Mouse (Mus musculus) limb, embryonic 13.5 days (tissue): ENCODE measurements around the gene Cd24a. TPM values are rescaled to one million over a fixed set of nuclear protein-coding genes. Genes with fewer than 3 reads are reported as not detected.
A peak's percentile ranks its signal among the peaks of the same experiment; 100 is the strongest.

ENCODE experiments used
- ATAC-seq: fragments of 200-750 bp; cut with Nextera tagmentation; 2 replicates; pipeline ENCODE4 v1.8.0; 2017; ENCODE audit warnings: low read depth, moderate number of reproducible peaks, moderate TSS enrichment; ENCODE audit not compliant: low FRiP score
- H3K27ac ChIP-seq: fragments of 300-500 bp; sonication (generic); 2 replicates; pipeline ENCODE4 v1.5.1; 2015; ENCODE audit warnings: inconsistent platforms, mild to moderate bottlenecking, moderate library complexity
- H3K27me3 ChIP-seq: fragments of 300-500 bp; sonication (generic); 2 replicates; pipeline ENCODE4 v1.6.1; 2015; ENCODE audit warnings: mild to moderate bottlenecking, inconsistent platforms
- H3K36me3 ChIP-seq: fragments of 300-500 bp; sonication (generic); 2 replicates; pipeline ENCODE4 v1.6.1; 2015; ENCODE audit warnings: inconsistent platforms, mild to moderate bottlenecking, moderate library complexity
- H3K4me1 ChIP-seq: fragments of 300-500 bp; sonication (generic); 2 replicates; pipeline ENCODE4 v1.6.1; 2015; ENCODE audit warnings: inconsistent platforms
- H3K4me2 ChIP-seq: fragments of 300-500 bp; sonication (generic); replicated peaks from 2 replicates; pipeline ENCODE4 v1.6.1; 2015; ENCODE audit warnings: inconsistent platforms, mild to moderate bottlenecking, moderate library complexity
- H3K4me3 ChIP-seq: fragments of 300-500 bp; sonication (generic); 2 replicates; pipeline ENCODE4 v1.5.1; 2015; ENCODE audit warnings: moderate library complexity, mild to moderate bottlenecking, inconsistent platforms
- H3K9ac ChIP-seq: fragments of 300-500 bp; sonication (generic); 2 replicates; pipeline ENCODE4 v1.6.1; 2015; ENCODE audit warnings: mild to moderate bottlenecking, inconsistent platforms
- H3K9me3 ChIP-seq: fragments of 300-500 bp; sonication (generic); 2 replicates; pipeline ENCODE4 v1.6.1; 2016; ENCODE audit warnings: inconsistent platforms
- WGBS: fragments of 180-500 bp; shearing (Covaris S2); methylation state at CpG from one replicate; pipeline ENCODE4 v1.1.7; 2015; 5-methylcytosine and 5-hydroxymethylcytosine counted together
- polyA plus RNA-seq: library from polyadenylated mRNA; unstranded; fragments of >200 nt; fragmentation: Nextera tagmentation; extraction: Ambion mirVana; gene quantifications from 2 replicates; pipeline ENCODE4 v1.2.1, GENCODE M21; 2015

Cd24a gene
- polyA plus RNA-seq, 1 experiment from 2014 or later = 403 TPM

GRCm38 (mm10) chr10:43609507-43609906 is 31.4 kb downstream of the Cd24a start:
- no peaks in the 10 kb centered on the region for H3K36me3 ChIP-seq
- H3K4me1 ChIP-seq = peaks cover 8% of the 10 kb centered on the region
- no peak for ATAC-seq
- H3K4me2 ChIP-seq = no peak overlapping the region
- H3K27me3 ChIP-seq = no peaks in the 10 kb centered on the region
- 86% methylated on average over 5 of the region's 5 CpGs for WGBS
- no peak overlapping the region for H3K9ac ChIP-seq
- H3K27ac ChIP-seq = no peak overlapping the region
- no peak overlapping the region for H3K4me3 ChIP-seq
- no peaks in the 10 kb centered on the region for H3K9me3 ChIP-seq

- WGBS = 83% methylated on average over 2 of the region's 2 CpGs
- ATAC-seq = no peak
Observed at GRCm38 (mm10) chr10:43609958-43610357, 31.9 kb downstream of the Cd24a start.

GRCm38 (mm10) chr10:43611081-43611480 is 33.0 kb downstream of the Cd24a start:
- ATAC-seq = no peak
- H3K36me3 ChIP-seq = no peaks in the 10 kb centered on the region
- no peak overlapping the region for H3K9ac ChIP-seq
- no peaks in the 10 kb centered on the region for H3K9me3 ChIP-seq
- no peak overlapping the region for H3K27ac ChIP-seq
- no peaks in the 10 kb centered on the region for H3K4me1 ChIP-seq
- H3K27me3 ChIP-seq = no peaks in the 10 kb centered on the region
- no peak overlapping the region for H3K4me3 ChIP-seq
- no peak overlapping the region for H3K4me2 ChIP-seq

More at GRCm38 (mm10) chr10:43609958-43610357, 31.9 kb downstream of the Cd24a start:
- no peak overlapping the region for H3K4me3 ChIP-seq
- no peak overlapping the region for H3K4me2 ChIP-seq
- H3K9me3 ChIP-seq = no peaks in the 10 kb centered on the region
- no peaks in the 10 kb centered on the region for H3K27me3 ChIP-seq
- no peaks in the 10 kb centered on the region for H3K36me3 ChIP-seq
- H3K27ac ChIP-seq = no peak overlapping the region
- peaks cover 4% of the 10 kb centered on the region for H3K4me1 ChIP-seq
- H3K9ac ChIP-seq = no peak overlapping the region

- ATAC-seq = peak; percentile 46; the same call in 1 of the 2 replicates
Observed at GRCm38 (mm10) chr10:43619059-43619531, 41.0 kb downstream of the Cd24a start.

GRCm38 (mm10) chr10:43619939-43620338 is 41.9 kb downstream of the Cd24a start:
- Histone ChIP-seq H3K36me3 (no peaks in the 10 kb centered on the region), H3K4me2 (no peak overlapping the region), H3K4me3 (no peak overlapping the region), H3K27ac (no peak overlapping the region), H3K27me3 (no peaks in the 10 kb centered on the region), H3K9me3 (no peaks in the 10 kb centered on the region), H3K4me1 (peaks cover 62% of the 10 kb centered on the region), H3K9ac (no peak overlapping the region)
- WGBS = 76% methylated on average over 2 of the region's 2 CpGs
- no peak for ATAC-seq

More at GRCm38 (mm10) chr10:43619059-43619531, 41.0 kb downstream of the Cd24a start:
- peak overlapping the region; percentile 31; the same call in 1 of the 2 replicates for H3K9ac ChIP-seq
- H3K4me2 ChIP-seq = peak overlapping the region; percentile 46
- 4% methylated on average over 6 of the region's 6 CpGs for WGBS
- no peak overlapping the region for H3K4me3 ChIP-seq
- no peaks in the 10 kb centered on the region for H3K36me3 ChIP-seq
- peak overlapping the region; percentile 61; the same call in 1 of the 2 replicates for H3K27ac ChIP-seq
- peaks cover 54% of the 10 kb centered on the region for H3K4me1 ChIP-seq
- H3K27me3 ChIP-seq = no peaks in the 10 kb centered on the region
- H3K9me3 ChIP-seq = no peaks in the 10 kb centered on the region

GRCm38 (mm10) chr10:43623510-43623909 is 45.4 kb downstream of the Cd24a start:
- H3K9me3 ChIP-seq = peaks cover 7% of the 10 kb centered on the region; the same call in 1 of the 2 replicates
- no peak overlapping the region for H3K4me3 ChIP-seq
- no peaks in the 10 kb centered on the region for H3K36me3 ChIP-seq
- H3K4me2 ChIP-seq = no peak overlapping the region
- no peaks in the 10 kb centered on the region for H3K27me3 ChIP-seq
- H3K27ac ChIP-seq = no peak overlapping the region
- H3K4me1 ChIP-seq = peaks cover 74% of the 10 kb centered on the region
- WGBS = 80% methylated on average over 8 of the region's 8 CpGs
- ATAC-seq = no peak
- no peak overlapping the region for H3K9ac ChIP-seq

- H3K9me3 ChIP-seq = peaks cover 7% of the 10 kb centered on the region; the same call in 1 of the 2 replicates
- H3K4me3 ChIP-seq = no peak overlapping the region
- H3K27me3 ChIP-seq = no peaks in the 10 kb centered on the region
- H3K4me2 ChIP-seq = peak overlapping the region; percentile 23; the same call in 1 of the 2 replicates
- no peaks in the 10 kb centered on the region for H3K36me3 ChIP-seq
- no peak overlapping the region for H3K9ac ChIP-seq
- peak overlapping the region; percentile 80 for H3K27ac ChIP-seq
- peaks cover 66% of the 10 kb centered on the region for H3K4me1 ChIP-seq
- peak; percentile 62 for ATAC-seq
- 15% methylated on average over 5 of the region's 5 CpGs for WGBS
Observed at GRCm38 (mm10) chr10:43624362-43624761, 46.3 kb downstream of the Cd24a start.

- H3K27ac ChIP-seq = peak overlapping the region; percentile 80
- WGBS = 20% methylated on average over 2 of the region's 2 CpGs
- no peak overlapping the region for H3K9ac ChIP-seq
- H3K36me3 ChIP-seq = no peaks in the 10 kb centered on the region
- peaks cover 7% of the 10 kb centered on the region; the same call in 1 of the 2 replicates for H3K9me3 ChIP-seq
- H3K27me3 ChIP-seq = no peaks in the 10 kb centered on the region
- no peak overlapping the region for H3K4me3 ChIP-seq
- peak overlapping the region; percentile 23; the same call in 1 of the 2 replicates for H3K4me2 ChIP-seq
- peaks cover 66% of the 10 kb centered on the region for H3K4me1 ChIP-seq
- ATAC-seq = peak; percentile 44
Observed at GRCm38 (mm10) chr10:43624791-43625398, 46.8 kb downstream of the Cd24a start.

GRCm38 (mm10) chr10:43625578-43625977 is 47.5 kb downstream of the Cd24a start:
- H3K27ac ChIP-seq = peak overlapping the region; percentile 28; the same call in 1 of the 2 replicates
- peaks cover 7% of the 10 kb centered on the region; the same call in 1 of the 2 replicates for H3K9me3 ChIP-seq
- H3K9ac ChIP-seq = no peak overlapping the region
- ATAC-seq = no peak
- H3K4me2 ChIP-seq = no peak overlapping the region
- no peak overlapping the region for H3K4me3 ChIP-seq
- no peaks in the 10 kb centered on the region for H3K27me3 ChIP-seq
- 61% methylated on average over 2 of the region's 2 CpGs for WGBS
- H3K36me3 ChIP-seq = no peaks in the 10 kb centered on the region
- peaks cover 65% of the 10 kb centered on the region for H3K4me1 ChIP-seq

- Histone ChIP-seq H3K4me2 (no peak overlapping the region), H3K9ac (no peak overlapping the region), H3K9me3 (peaks cover 7% of the 10 kb centered on the region; the same call in 1 of the 2 replicates), H3K27me3 (no peaks in the 10 kb centered on the region), H3K4me1 (peaks cover 41% of the 10 kb centered on the region), H3K4me3 (no peak overlapping the region), H3K36me3 (no peaks in the 10 kb centered on the region), H3K27ac (no peak overlapping the region)
- WGBS = 65% methylated on average over 5 of the region's 5 CpGs
- no peak for ATAC-seq
Observed at GRCm38 (mm10) chr10:43629216-43629615, 51.1 kb downstream of the Cd24a start.

- Histone ChIP-seq H3K27me3 (no peaks in the 10 kb centered on the region), H3K36me3 (no peaks in the 10 kb centered on the region), H3K4me1 (peaks cover 41% of the 10 kb centered on the region), H3K9ac (no peak overlapping the region), H3K27ac (no peak overlapping the region), H3K9me3 (peaks cover 7% of the 10 kb centered on the region; the same call in 1 of the 2 replicates), H3K4me3 (no peak overlapping the region), H3K4me2 (no peak overlapping the region)
- no peak for ATAC-seq
Observed at GRCm38 (mm10) chr10:43629857-43630256, 51.8 kb downstream of the Cd24a start.

- H3K4me3 ChIP-seq = no peak overlapping the region
- ATAC-seq = no peak
- no peaks in the 10 kb centered on the region for H3K27me3 ChIP-seq
- no peaks in the 10 kb centered on the region for H3K36me3 ChIP-seq
- WGBS = 55% methylated on average over 4 of the region's 4 CpGs
- no peak overlapping the region for H3K27ac ChIP-seq
- peaks cover 35% of the 10 kb centered on the region for H3K4me1 ChIP-seq
- H3K9ac ChIP-seq = no peak overlapping the region
- no peak overlapping the region for H3K4me2 ChIP-seq
- H3K9me3 ChIP-seq = peaks cover 7% of the 10 kb centered on the region; the same call in 1 of the 2 replicates
Observed at GRCm38 (mm10) chr10:43630634-43631033, 52.5 kb downstream of the Cd24a start.
